Mouse (Mus musculus): ENCODE data around the gene Grpel1.

Gene Grpel1

DNA sequence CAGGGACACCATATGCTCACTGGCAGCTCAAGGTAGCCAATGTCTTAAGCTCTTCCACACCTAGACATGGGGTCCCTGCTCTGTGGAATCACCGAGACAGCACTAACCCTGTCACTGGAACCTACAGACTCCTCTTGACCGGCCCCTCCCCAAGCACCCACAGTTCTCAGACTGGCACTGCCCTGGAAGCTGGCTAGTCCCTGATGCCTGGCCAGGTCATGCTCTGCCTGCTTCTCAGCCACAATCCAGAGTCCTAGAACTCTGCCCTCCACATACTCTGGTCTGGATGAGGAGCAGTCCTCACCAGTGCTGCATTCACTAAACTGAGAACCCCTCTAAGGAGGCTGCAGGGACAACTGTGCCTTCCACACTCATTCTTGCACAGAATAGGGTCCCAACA is 46.2 kb downstream of the Grpel1 start:
- DNase-seq (ENCODE audit: low spot score), result no peak

DNA sequence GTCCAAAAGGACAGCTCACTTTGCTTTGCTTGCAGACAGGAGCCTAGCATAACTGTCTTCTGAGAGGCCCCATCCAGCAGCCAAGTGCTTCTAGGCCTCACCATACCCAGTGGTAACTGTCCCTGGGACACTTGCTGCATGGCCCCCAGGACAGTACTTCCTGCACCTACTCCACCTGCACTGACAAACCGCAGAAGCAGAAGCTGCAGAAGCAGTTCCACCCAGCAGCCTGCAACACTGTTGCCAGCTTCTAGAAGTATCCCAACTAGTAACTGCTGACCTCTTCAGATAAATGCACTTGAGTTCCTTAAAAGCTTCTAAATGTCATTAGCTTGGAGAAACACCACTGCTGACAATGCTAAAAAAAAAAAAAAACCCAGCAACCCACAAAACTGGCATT is 50.3 kb downstream of the Grpel1 start:
- no peak for DNase-seq (ENCODE audit: low spot score)

DNA sequence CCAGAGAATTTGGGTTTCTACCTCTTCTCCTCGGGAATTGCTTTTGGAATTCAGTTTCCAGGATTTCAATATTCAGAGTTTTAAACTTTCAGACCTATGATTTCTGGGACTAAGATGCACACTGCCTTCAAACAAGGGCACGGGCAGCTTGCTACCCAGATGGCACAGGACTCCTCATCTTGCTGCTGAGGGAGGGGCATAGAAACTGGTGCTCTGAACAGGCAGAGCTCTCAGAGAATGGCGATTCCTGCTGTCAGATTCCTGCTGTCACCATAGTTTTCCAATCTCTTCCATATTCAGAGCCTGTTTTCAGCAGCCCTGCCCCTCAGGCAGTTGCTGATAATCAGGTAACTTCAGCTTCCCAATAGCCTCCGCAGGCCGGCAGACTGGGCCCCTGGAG is 50.8 kb downstream of the Grpel1 start:
- DNase-seq (ENCODE audit: low spot score), result no peak

DNA sequence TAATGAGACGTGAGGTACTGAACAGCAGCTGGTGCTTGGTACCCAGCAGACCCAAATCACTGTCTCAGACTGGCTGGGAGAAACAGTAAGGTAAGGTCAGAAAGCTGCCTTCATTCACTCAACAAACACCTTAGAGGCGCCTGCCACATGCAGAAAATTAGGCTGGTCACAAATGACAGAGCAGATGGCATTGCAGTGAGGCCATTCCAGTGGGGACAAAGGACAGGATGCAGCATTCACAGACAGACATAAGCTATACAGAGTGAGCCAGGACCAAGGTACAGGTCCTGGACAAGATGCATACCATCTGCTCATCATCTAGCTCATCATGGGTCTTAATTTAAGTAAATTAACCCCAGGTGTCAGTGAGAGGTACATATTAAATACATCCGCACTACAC is 52.8 kb downstream of the Grpel1 start:
- no peak for DNase-seq (ENCODE audit: low spot score)

DNA sequence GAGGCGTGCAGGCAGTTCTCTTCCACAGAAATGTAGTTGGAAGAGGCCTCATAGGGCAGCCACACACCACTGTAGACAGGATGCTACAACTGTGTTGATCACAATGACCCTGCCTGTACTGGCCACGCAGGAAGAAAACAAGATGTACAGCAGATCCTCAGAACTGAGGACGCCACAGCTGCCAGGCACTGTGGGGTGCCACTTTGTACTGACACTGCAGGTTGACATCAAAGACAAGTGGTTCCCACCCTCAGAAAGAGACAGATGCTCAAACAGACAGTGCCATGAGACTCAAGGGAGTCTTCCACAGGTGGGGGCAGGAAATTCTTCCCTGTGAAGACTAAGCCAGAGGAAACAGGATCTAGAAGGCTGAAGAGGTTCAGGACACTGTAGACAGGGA is 55.0 kb downstream of the Grpel1 start:
- no peak for DNase-seq (ENCODE audit: low spot score)

- DNase-seq (ENCODE audit: low spot score), result no peak
Observed at GRCm38 (mm10) chr5:36522782-36523181, 58.0 kb downstream of the Grpel1 start.

DNA sequence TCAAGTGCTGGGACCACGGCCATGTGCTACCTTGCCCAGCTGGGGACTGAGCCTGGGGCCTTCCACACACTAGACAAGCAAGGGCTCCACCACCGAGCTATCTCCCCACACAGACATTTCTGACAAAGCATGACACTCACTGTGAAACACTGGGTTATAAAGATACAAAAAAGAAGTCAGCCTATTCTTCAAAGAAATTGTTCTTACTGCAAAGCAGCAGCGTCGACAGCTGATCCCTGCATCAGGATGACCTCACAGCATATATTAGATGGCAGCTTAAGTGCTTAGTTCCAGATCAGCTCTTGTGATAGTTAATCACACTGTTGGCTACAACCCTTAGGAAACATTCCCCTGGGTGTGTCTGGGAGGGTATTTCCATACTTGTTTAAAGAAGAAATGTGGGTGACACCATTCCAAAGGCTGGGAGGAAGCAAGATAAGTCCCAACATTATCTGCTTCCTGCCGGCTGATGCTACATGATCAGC is 58.5 kb downstream of the Grpel1 start:
- DNase-seq (ENCODE audit: low spot score), result no peak
